Mouse (Mus musculus) neural tube, postnatal 0 days (tissue): ENCODE results near the gene Zdhhc4. TPM values are rescaled to one million over a fixed set of nuclear protein-coding genes. Genes with fewer than 3 reads are reported as not detected.

Source experiments
- polyA plus RNA-seq: library from polyadenylated mRNA; unstranded; fragments of >200 nt; fragmentation: Nextera tagmentation; extraction: Ambion mirVana; gene quantifications from 2 replicates; pipeline ENCODE4 v1.2.1, GENCODE M21; 2015

The Zdhhc4 gene
- polyA plus RNA-seq = 84.5 and 88.7 TPM in 2 replicates

DNA sequence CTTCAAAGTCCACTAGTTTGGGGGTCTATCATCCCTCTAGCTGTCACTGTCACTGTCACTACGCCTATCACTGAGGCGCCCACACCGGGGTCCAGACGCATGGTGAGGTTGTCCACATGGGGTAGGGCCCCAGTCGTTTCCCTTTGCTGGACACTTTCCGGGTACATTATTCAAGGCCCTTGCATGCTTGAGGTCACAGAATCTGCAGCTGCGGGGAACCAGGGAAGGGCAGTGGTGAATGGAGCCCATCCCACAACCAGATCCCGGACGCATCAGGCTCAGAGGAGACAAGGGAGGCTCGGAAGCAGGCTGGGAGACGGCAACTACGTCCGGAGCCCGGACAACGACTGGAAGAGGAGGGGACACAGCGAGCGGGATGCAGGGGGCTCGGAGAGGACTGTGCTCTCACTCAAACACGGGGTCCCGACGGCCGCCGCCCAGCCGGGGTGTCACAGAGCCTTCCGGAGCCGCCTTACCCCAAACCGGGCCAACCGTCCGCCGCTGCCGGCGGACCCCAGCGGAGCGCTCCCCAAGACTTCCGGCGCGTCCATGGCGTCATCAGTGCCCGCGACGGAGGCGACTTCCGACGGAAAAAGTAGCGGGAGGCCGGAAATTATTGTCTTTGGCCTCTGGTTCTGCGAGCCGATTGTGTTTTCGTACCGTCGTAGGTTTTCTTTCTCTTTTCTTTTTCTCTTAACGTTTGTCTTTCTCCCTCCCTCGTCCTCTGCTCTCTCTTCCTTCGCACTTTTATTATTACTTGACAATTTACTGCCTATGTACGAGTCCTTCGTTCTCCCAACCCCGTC, at the start of gene Zdhhc4:
Gene Zdhhc4, minus strand, starts transcription at position 567 of the 806 bp plus-strand sequence.

DNA sequence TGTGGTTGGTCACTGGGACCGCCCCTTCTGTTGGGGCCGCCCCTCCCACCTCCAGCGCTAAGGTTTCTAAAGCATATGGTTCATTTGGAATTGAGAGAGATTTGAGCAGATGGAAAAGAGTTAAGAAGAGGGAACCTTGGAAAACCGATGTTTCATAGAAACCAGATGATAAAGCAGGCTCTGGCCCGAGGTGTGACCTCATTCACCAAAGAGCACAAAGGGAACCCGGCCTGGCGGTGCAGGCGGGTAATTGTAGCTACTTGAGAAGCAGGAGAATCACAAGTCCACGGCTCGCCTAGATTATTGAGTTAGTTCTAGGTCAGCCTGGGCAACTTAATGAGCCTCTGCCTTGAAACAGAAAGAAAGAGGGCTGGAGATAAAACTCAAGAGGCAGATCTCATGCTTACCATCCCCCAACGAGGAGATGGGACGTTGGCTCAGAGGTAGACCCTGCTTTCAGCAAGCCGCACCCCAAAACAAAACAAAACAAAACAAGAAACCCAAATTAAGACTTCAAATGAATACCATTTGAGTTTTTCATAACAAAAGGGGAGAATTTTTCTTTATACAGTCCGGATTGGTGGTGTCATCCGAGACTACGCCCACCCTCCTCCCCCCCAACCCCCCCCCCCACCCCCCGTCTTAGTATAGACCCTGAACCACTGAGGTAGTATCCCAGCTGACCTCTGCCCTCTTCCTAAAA, 27.8 kb upstream of the Zdhhc4 start, which contains the start of gene Grid2ip:
Gene Grid2ip, plus strand, starts transcription at position 653 of the 703 bp plus-strand sequence.

DNA sequence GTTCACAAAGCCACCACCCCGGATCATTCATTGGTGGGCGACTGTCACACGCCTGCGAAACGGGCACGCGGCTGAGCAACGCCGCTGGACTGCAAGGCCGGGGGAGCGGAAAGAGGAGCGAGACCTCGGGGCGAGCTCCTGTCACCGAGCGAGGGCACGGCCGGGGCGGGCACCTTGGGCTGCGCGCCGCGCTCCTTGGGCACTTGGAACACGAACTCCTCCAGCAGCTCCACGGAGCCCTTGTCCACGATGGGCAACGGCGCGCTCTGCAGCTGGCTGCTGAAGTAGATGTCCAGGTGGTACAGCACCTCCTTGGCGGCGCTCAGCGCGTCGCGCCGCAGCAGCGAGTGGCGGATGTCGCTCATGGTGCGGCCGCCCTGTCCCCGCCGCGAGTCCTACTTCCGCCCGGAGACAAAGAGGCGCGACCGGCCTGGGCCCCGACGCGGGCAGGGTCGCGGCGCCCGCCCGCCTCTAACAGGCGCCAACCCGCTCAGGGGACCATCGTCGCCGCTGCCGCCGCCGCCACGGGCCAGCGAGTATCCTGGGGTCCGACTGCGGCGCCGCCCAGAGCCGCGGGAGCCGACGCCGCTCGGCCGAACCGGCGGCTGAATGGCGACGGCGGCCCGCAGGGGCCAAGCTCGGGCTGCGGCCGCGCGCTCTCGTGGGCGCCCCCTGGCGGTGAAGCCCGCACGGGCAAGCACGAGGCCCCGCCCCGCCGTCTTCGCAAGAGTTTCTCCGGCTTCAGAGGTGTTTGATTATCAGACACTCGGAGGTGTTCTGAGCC, 14.1 kb downstream of the Zdhhc4 start, which contains the start of gene E130309D02Rik:
Gene E130309D02Rik, minus strand, starts transcription at position 631 of the 784 bp plus-strand sequence.

GRCm38 (mm10) chr5:143293404-143293803, 35.7 kb downstream of the Zdhhc4 start, which contains the start of gene Zfp853:
Gene Zfp853 (minus strand): TSS chr5:143293623.

DNA sequence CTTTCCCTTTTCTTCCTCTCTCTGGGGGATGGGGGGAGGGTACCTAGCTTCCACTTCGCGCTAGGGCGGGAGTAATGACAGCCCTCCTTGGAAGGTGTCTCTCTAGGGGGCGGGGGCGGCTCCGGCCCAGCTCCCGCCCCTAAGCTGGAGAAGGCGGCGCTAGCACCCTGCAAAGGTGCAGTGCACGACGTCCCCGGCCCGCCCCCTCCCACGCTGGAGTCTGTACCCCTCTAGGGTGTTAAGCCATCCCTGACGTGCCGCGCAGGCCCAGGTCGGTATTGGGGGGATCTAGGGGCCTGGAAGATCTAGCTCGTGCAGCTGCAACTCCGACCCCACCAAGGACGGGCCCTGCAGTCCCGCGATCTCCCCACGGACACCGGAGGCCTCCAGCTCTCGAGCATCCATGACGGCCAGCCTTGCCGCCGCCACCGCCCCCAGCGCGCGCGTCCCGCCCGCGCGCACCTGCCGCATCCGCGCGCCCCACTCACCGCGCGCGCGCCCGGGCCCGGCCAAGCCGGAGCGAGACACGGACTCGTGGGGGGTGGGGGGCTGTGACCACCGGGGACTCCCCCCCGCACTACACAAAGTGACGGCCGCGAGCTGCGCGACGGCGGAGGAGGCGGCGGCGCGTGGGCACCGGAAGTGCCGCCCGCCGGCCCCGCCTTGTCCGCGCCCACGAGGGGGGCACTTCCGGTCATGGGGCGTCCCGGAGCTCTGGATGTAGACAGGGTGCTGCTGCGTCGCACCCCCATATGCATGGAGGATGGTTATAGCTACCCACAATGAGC, 59.5 kb downstream of the Zdhhc4 start, which contains the start of gene Zfp316:
Gene Zfp316, minus strand, starts transcription at position 660 of the 788 bp plus-strand sequence.

Other genes starting within 250 kb of the Zdhhc4 start
- 23.8 and 24.7 TPM in 2 replicates for gene Rnf216, start 216.3 kb downstream of the Zdhhc4 start, polyA plus RNA-seq
- not detected in 2 replicates for gene Olfr718-ps1, start 181.7 kb downstream of the Zdhhc4 start, polyA plus RNA-seq
- gene Rbak, start 148.5 kb downstream of the Zdhhc4 start, polyA plus RNA-seq = 8.4 and 10.6 TPM in 2 replicates
- not detected in 2 replicates for gene Spdye4b, start 148.2 kb downstream of the Zdhhc4 start, polyA plus RNA-seq
- gene Spdye4a, start 102.4 kb downstream of the Zdhhc4 start, polyA plus RNA-seq = not detected in 2 replicates
- 9.8 and 11.9 TPM in 2 replicates for gene Zfp12, start 94.1 kb downstream of the Zdhhc4 start, polyA plus RNA-seq
- gene Zfp316, start 59.2 kb downstream of the Zdhhc4 start, polyA plus RNA-seq = 6.9 and 7.9 TPM in 2 replicates
- 0.58 and 0.99 TPM in 2 replicates for gene Zfp853, start 35.6 kb downstream of the Zdhhc4 start, polyA plus RNA-seq
- 19.9 and 21.3 TPM in 2 replicates for gene E130309D02Rik, start 13.9 kb downstream of the Zdhhc4 start, polyA plus RNA-seq
- gene Grid2ip, start 28.1 kb upstream of the Zdhhc4 start, polyA plus RNA-seq = 1.0 and 1.6 TPM in 2 replicates
- 138 and 142 TPM in 2 replicates for gene Kdelr2, start 74.6 kb upstream of the Zdhhc4 start, polyA plus RNA-seq
- 19.4 and 22.0 TPM in 2 replicates for gene Daglb, start 135.3 kb upstream of the Zdhhc4 start, polyA plus RNA-seq
- gene Rac1, start 198.8 kb upstream of the Zdhhc4 start, polyA plus RNA-seq = 418 and 437 TPM in 2 replicates